Mouse (Mus musculus): ENCODE data around the gene Abhd12. TPM values are rescaled to one million over a fixed set of nuclear protein-coding genes. Genes with fewer than 3 reads are reported as not detected.

Gene Abhd12
- polyA plus RNA-seq, 1 experiment from 2014 or later = 67.7 TPM

DNA sequence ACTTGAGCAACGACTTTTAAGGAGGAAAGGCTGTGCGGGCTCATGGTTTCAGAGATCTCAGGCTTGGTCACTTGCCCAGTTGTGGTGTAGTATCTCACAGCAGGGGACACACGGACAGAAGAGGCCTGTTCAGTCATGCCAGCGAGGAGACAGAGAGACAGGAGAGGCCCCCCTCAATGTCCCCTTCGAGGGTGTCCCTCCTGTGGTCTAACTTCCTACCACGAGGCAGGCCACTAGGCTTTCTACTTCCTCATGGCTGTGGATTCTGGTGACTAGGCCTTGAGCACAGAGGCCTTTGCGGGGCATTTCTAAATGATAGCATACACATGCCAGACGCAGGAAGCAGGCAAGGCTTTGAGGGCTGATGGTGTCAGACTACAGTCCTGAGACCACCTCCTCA, 81.6 kb downstream of the Abhd12 start:
- no peaks in the 10 kb centered on the region for H3K4me1 ChIP-seq
- no peak overlapping the region for H3K27ac ChIP-seq
- 78% methylated on average over 8 of the region's 8 CpGs for WGBS
- peaks cover 75% of the 10 kb centered on the region for H3K36me3 ChIP-seq
- H3K9ac ChIP-seq = no peak overlapping the region
- no peaks in the 10 kb centered on the region for H3K27me3 ChIP-seq
- H3K9me3 ChIP-seq = no peaks in the 10 kb centered on the region
- no peak overlapping the region for H3K4me3 ChIP-seq
- ATAC-seq (ENCODE audit: insufficient number of reproducible peaks, insufficient read depth, low FRiP score, low TSS enrichment) = no peak
- H3K4me2 ChIP-seq (replicated peaks) = no peak overlapping the region

- no peak overlapping the region for H3K9ac ChIP-seq
- H3K4me2 ChIP-seq (replicated peaks) = no peak overlapping the region
- H3K27ac ChIP-seq = no peak overlapping the region
- H3K27me3 ChIP-seq = no peaks in the 10 kb centered on the region
- H3K36me3 ChIP-seq = peaks cover 72% of the 10 kb centered on the region
- no peaks in the 10 kb centered on the region for H3K4me1 ChIP-seq
- ATAC-seq (ENCODE audit: insufficient number of reproducible peaks, insufficient read depth, low FRiP score, low TSS enrichment) = no peak
- WGBS = 88% methylated on average over 8 of the region's 8 CpGs
- H3K4me3 ChIP-seq = no peak overlapping the region
- no peaks in the 10 kb centered on the region for H3K9me3 ChIP-seq
These were observed 83.8 kb downstream of the Abhd12 start for GRCm38 (mm10) chr2:150820720-150821119.

- Histone ChIP-seq H3K9ac (no peak overlapping the region), H3K27me3 (no peaks in the 10 kb centered on the region), H3K9me3 (no peaks in the 10 kb centered on the region), H3K4me3 (no peak overlapping the region), H3K36me3 (peaks cover 76% of the 10 kb centered on the region), H3K4me2 (replicated peaks) (no peak overlapping the region), H3K27ac (no peak overlapping the region), H3K4me1 (no peaks in the 10 kb centered on the region)
- ATAC-seq (ENCODE audit: insufficient number of reproducible peaks, insufficient read depth, low FRiP score, low TSS enrichment) = no peak
- WGBS = 93% methylated on average over 8 of the region's 8 CpGs
These were observed 85.8 kb downstream of the Abhd12 start for GRCm38 (mm10) chr2:150818742-150819141.

GRCm38 (mm10) chr2:150816676-150817402, 87.7 kb downstream of the Abhd12 start:
- H3K4me3 ChIP-seq = no peak overlapping the region
- H3K36me3 ChIP-seq = peaks cover 82% of the 10 kb centered on the region
- no peaks in the 10 kb centered on the region for H3K27me3 ChIP-seq
- no peak for ATAC-seq (ENCODE audit: insufficient number of reproducible peaks, insufficient read depth, low FRiP score, low TSS enrichment)
- 90% methylated on average over 18 of the region's 18 CpGs for WGBS
- H3K4me1 ChIP-seq = no peaks in the 10 kb centered on the region
- no peak overlapping the region for H3K9ac ChIP-seq
- no peaks in the 10 kb centered on the region for H3K9me3 ChIP-seq
- H3K4me2 ChIP-seq (replicated peaks) = no peak overlapping the region
- H3K27ac ChIP-seq = no peak overlapping the region

- no peak overlapping the region for H3K9ac ChIP-seq
- no peak overlapping the region for H3K4me2 ChIP-seq (replicated peaks)
- no peaks in the 10 kb centered on the region for H3K4me1 ChIP-seq
- no peaks in the 10 kb centered on the region for H3K27me3 ChIP-seq
- no peak overlapping the region for H3K4me3 ChIP-seq
- ATAC-seq (ENCODE audit: insufficient number of reproducible peaks, insufficient read depth, low FRiP score, low TSS enrichment) = no peak
- peaks cover 88% of the 10 kb centered on the region for H3K36me3 ChIP-seq
- H3K27ac ChIP-seq = no peak overlapping the region
- 87% methylated on average over 6 of the region's 6 CpGs for WGBS
- H3K9me3 ChIP-seq = no peaks in the 10 kb centered on the region
These were observed 91.7 kb downstream of the Abhd12 start for GRCm38 (mm10) chr2:150812816-150813215.

DNA sequence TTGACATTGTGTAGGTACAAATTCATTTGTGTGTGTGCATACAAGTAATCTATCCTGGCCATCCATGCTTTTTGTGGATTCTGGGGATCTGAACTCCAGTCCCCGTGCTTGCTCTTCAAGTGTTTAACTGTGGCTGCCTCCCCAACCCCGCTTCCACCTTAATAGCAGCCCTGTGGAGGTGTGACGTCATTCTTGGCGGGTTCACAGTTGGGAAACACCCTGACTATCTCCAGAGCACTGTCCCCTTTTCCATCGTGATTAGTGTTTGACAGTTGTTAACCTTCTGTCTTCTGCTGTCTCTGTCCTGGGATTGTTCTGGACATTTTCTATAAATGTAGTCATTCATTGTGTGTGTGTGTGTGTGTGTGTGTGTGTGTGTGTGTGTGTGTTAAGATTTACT, 93.9 kb downstream of the Abhd12 start:
- no peaks in the 10 kb centered on the region for H3K27me3 ChIP-seq
- H3K4me2 ChIP-seq (replicated peaks) = no peak overlapping the region
- no peaks in the 10 kb centered on the region for H3K4me1 ChIP-seq
- H3K9ac ChIP-seq = no peak overlapping the region
- H3K9me3 ChIP-seq = no peaks in the 10 kb centered on the region
- 86% methylated on average over 5 of the region's 5 CpGs for WGBS
- ATAC-seq (ENCODE audit: insufficient number of reproducible peaks, insufficient read depth, low FRiP score, low TSS enrichment) = no peak
- no peak overlapping the region for H3K4me3 ChIP-seq
- no peak overlapping the region for H3K27ac ChIP-seq
- H3K36me3 ChIP-seq = peaks cover 84% of the 10 kb centered on the region

- H3K9ac ChIP-seq = no peak overlapping the region
- no peak overlapping the region for H3K4me3 ChIP-seq
- no peak for ATAC-seq (ENCODE audit: insufficient number of reproducible peaks, insufficient read depth, low FRiP score, low TSS enrichment)
- no peak overlapping the region for H3K4me2 ChIP-seq (replicated peaks)
- H3K27ac ChIP-seq = no peak overlapping the region
- peaks cover 74% of the 10 kb centered on the region for H3K36me3 ChIP-seq
- no peaks in the 10 kb centered on the region for H3K27me3 ChIP-seq
- 95% methylated on average over 6 of the region's 6 CpGs for WGBS
- H3K9me3 ChIP-seq = no peaks in the 10 kb centered on the region
- no peaks in the 10 kb centered on the region for H3K4me1 ChIP-seq
These were observed 95.7 kb downstream of the Abhd12 start for GRCm38 (mm10) chr2:150808812-150809211.

DNA sequence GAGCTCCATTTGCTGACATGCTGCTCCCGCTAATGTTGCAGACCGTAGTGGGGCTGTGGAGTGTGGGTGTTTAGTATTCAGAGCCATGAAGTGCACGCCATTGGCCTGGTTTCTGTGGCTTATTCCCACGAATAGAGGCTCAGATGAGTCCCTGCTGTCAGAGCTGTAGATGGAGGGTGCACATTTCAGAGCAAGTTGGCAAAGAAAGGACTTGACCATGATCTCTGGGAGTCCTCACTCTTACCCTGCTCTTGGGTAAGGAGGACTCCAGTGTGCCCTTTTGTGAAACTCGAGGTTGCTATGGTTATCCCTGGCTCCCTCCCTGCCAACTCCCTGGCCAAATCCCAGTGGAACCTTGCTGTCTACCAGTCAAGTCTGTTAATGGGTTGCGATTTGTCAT, 96.2 kb downstream of the Abhd12 start:
- no peak overlapping the region for H3K9ac ChIP-seq
- no peaks in the 10 kb centered on the region for H3K9me3 ChIP-seq
- no peak overlapping the region for H3K27ac ChIP-seq
- WGBS = 87% methylated on average over 6 of the region's 6 CpGs
- H3K4me3 ChIP-seq = no peak overlapping the region
- peaks cover 70% of the 10 kb centered on the region for H3K36me3 ChIP-seq
- H3K27me3 ChIP-seq = no peaks in the 10 kb centered on the region
- ATAC-seq (ENCODE audit: insufficient number of reproducible peaks, insufficient read depth, low FRiP score, low TSS enrichment) = no peak
- no peak overlapping the region for H3K4me2 ChIP-seq (replicated peaks)
- H3K4me1 ChIP-seq = no peaks in the 10 kb centered on the region

DNA sequence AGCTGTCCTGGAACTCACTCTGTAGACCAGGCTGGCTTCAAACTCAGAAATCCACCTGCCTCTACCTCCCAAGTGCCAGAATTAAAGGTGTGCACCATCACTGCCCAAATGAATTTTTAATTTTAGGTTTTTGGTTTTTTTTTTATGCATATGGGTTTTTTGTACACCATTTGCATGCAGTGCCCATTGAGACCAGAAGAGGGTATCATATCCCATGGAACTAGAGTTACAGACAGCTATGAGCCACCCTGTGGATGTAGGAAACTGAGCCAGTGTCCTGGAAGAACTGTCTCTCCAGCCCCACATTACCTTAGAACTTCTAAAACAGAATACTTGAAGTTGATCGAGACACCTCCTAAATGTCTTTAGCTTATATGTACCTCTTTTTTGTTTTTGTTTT, 101.5 kb downstream of the Abhd12 start:
- H3K27ac ChIP-seq = no peak overlapping the region
- no peak for ATAC-seq (ENCODE audit: insufficient number of reproducible peaks, insufficient read depth, low FRiP score, low TSS enrichment)
- H3K4me1 ChIP-seq = no peaks in the 10 kb centered on the region
- H3K4me2 ChIP-seq (replicated peaks) = no peak overlapping the region
- H3K9ac ChIP-seq = no peak overlapping the region
- H3K9me3 ChIP-seq = no peaks in the 10 kb centered on the region
- peaks cover 36% of the 10 kb centered on the region for H3K36me3 ChIP-seq
- no peaks in the 10 kb centered on the region for H3K27me3 ChIP-seq
- WGBS = 98% methylated on average over 1 of the region's 1 CpGs
- no peak overlapping the region for H3K4me3 ChIP-seq

- Histone ChIP-seq H3K4me3 (no peak overlapping the region), H3K4me2 (replicated peaks) (no peak overlapping the region), H3K9me3 (no peaks in the 10 kb centered on the region), H3K9ac (no peak overlapping the region), H3K4me1 (no peaks in the 10 kb centered on the region), H3K27me3 (no peaks in the 10 kb centered on the region), H3K36me3 (peaks cover 35% of the 10 kb centered on the region), H3K27ac (no peak overlapping the region)
- 89% methylated on average over 5 of the region's 5 CpGs for WGBS
- ATAC-seq (ENCODE audit: insufficient number of reproducible peaks, insufficient read depth, low FRiP score, low TSS enrichment) = no peak
These were observed 103.9 kb downstream of the Abhd12 start for GRCm38 (mm10) chr2:150800616-150801015.

- H3K36me3 ChIP-seq = peaks cover 35% of the 10 kb centered on the region
- no peak overlapping the region for H3K9ac ChIP-seq
- H3K4me2 ChIP-seq (replicated peaks) = no peak overlapping the region
- H3K4me3 ChIP-seq = no peak overlapping the region
- no peak overlapping the region for H3K27ac ChIP-seq
- ATAC-seq (ENCODE audit: insufficient number of reproducible peaks, insufficient read depth, low FRiP score, low TSS enrichment) = no peak
- H3K9me3 ChIP-seq = no peaks in the 10 kb centered on the region
- WGBS = 88% methylated on average over 7 of the region's 7 CpGs
- H3K4me1 ChIP-seq = no peaks in the 10 kb centered on the region
- no peaks in the 10 kb centered on the region for H3K27me3 ChIP-seq
These were observed 106.5 kb downstream of the Abhd12 start for GRCm38 (mm10) chr2:150798084-150798483.

- H3K4me1 ChIP-seq = peaks cover 13% of the 10 kb centered on the region
- H3K27me3 ChIP-seq = no peaks in the 10 kb centered on the region
- H3K9ac ChIP-seq = no peak overlapping the region
- no peak for ATAC-seq (ENCODE audit: insufficient number of reproducible peaks, insufficient read depth, low FRiP score, low TSS enrichment)
- 71% methylated on average over 4 of the region's 4 CpGs for WGBS
- H3K4me3 ChIP-seq = no peak overlapping the region
- H3K9me3 ChIP-seq = no peaks in the 10 kb centered on the region
- no peak overlapping the region for H3K4me2 ChIP-seq (replicated peaks)
- no peak overlapping the region for H3K27ac ChIP-seq
- H3K36me3 ChIP-seq = peaks cover 31% of the 10 kb centered on the region
These were observed 111.2 kb downstream of the Abhd12 start for GRCm38 (mm10) chr2:150793320-150793719.
